Mouse (Mus musculus): ENCODE results near the gene Ank3.

DNA sequence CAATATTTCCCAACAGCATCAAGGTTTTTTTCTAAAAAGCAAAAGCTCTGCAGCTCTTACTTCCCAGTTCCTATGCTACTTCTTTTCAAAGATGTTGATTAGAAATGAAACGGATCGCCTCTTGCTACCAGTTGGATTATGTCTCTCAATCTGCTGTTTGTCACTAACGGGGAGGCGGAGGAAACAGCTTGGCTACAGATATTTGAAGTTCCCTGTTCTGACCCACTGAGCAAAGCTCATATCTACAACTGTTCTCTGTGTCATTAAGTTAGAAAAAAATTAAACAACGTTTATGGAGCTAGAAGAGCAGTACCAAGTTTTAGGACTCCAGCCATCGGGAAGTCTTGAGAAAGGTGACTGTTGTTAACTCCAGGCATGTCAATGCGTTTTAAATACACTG, 146.1 kb downstream of the Ank3 start:
- TF ChIP-seq CTCF (IDR thresholded peaks at IDR 0.05 in 2 of 3, conservative IDR thresholded peaks at IDR 0.05 in 1 of 3; ENCODE audit: control insufficient read depth in 1 of 3, insufficient read depth in 1 of 3, low read depth in 2 of 3, low read length in 3 of 3, poor library complexity in 1 of 3, severe bottlenecking in 1 of 3) (no peak), GABPA (IDR thresholded peaks at IDR 0.05; ENCODE audit: low read depth, low read length) (no peak), POLR2A (IDR thresholded peaks at IDR 0.05; ENCODE audit: control insufficient read depth in 1 of 2, insufficient read depth in 1 of 2, low read depth in 1 of 2, low read length in 2 of 2, poor library complexity in 1 of 2) (no peak), ZNF384 (IDR thresholded peaks at IDR 0.05; ENCODE audit: low read depth, low read length) (no peak), ZC3H11A (IDR thresholded peaks at IDR 0.05; ENCODE audit: low read depth, low read length) (no peak)

Data from MEL (cell line).